Mouse (Mus musculus): Measurements from ENCODE around the gene S100g. TPM values are rescaled to one million over a fixed set of nuclear protein-coding genes. Genes with fewer than 3 reads are reported as not detected.

The S100g gene
- polyA plus RNA-seq, 1 experiment from 2014 or later: 7.5 TPM

GRCm38 (mm10) chrX:162921487-162922125, 42.8 kb downstream of the S100g start:
- no peak for ATAC-seq (ENCODE audit: insufficient read depth)
- Histone ChIP-seq H3K4me1 (replicated peaks) (no peaks in the 10 kb centered on the region), H3K4me2 (no peak overlapping the region), H3K4me3 (replicated peaks) (no peak overlapping the region), H3K27ac (replicated peaks) (no peak overlapping the region), H3K9me3 (replicated peaks) (no peaks in the 10 kb centered on the region), H3K9ac (no peak overlapping the region), H3K27me3 (no peaks in the 10 kb centered on the region), H3K36me3 (replicated peaks) (no peaks in the 10 kb centered on the region)
- WGBS (ENCODE audit: insufficient replicate concordance): 66% methylated on average over 8 of the region's 8 CpGs

- no peak for ATAC-seq (ENCODE audit: insufficient read depth)
- Histone ChIP-seq H3K4me3 (replicated peaks) (no peak overlapping the region), H3K36me3 (replicated peaks) (no peaks in the 10 kb centered on the region), H3K4me1 (replicated peaks) (no peaks in the 10 kb centered on the region), H3K9ac (no peak overlapping the region), H3K27ac (replicated peaks) (no peak overlapping the region), H3K27me3 (no peaks in the 10 kb centered on the region), H3K9me3 (replicated peaks) (no peaks in the 10 kb centered on the region), H3K4me2 (no peak overlapping the region)
- 24% methylated on average over 5 of the region's 5 CpGs for WGBS (ENCODE audit: insufficient replicate concordance)
Measured at GRCm38 (mm10) chrX:162915697-162916096, 48.7 kb downstream of the S100g start.

GRCm38 (mm10) chrX:162913651-162914050, 50.7 kb downstream of the S100g start:
- Histone ChIP-seq H3K36me3 (replicated peaks) (no peaks in the 10 kb centered on the region), H3K27me3 (no peaks in the 10 kb centered on the region), H3K4me3 (replicated peaks) (no peak overlapping the region), H3K4me1 (replicated peaks) (no peaks in the 10 kb centered on the region), H3K9me3 (replicated peaks) (no peaks in the 10 kb centered on the region), H3K4me2 (no peak overlapping the region), H3K27ac (replicated peaks) (no peak overlapping the region), H3K9ac (no peak overlapping the region)
- WGBS (ENCODE audit: insufficient replicate concordance): 72% methylated on average over 3 of the region's 3 CpGs
- no peak for ATAC-seq (ENCODE audit: insufficient read depth)

Other genes starting within 250 kb of the S100g start
- 250 and 289 TPM in 2 replicates for gene Rbbp7, start 204.2 kb downstream of the S100g start, polyA plus RNA-seq (2015; fragmentation: Nextera tagmentation; extraction: Ambion mirVana)
- 6.5 and 6.9 TPM in 2 replicates for gene Txlng, start 135.1 kb downstream of the S100g start, polyA plus RNA-seq (2015; fragmentation: Nextera tagmentation; extraction: Ambion mirVana)
- gene Syap1, start 76.2 kb downstream of the S100g start, polyA plus RNA-seq (2015; fragmentation: Nextera tagmentation; extraction: Ambion mirVana): 11.8 TPM in 2 replicates
- gene Ctps2, start 63.4 kb downstream of the S100g start, polyA plus RNA-seq (2015; fragmentation: Nextera tagmentation; extraction: Ambion mirVana): 43.1 and 46.9 TPM in 2 replicates

All from liver, embryonic 15.5 days (tissue).